Mouse (Mus musculus) adrenal gland, postnatal 10 days (tissue): ENCODE data around the gene Hdac9. TPM values are rescaled to one million over a fixed set of nuclear protein-coding genes. Genes with fewer than 3 reads are reported as not detected.
A peak's percentile ranks its signal among the peaks of the same experiment; 100 is the strongest.
"Not testable (repeated sequence)": the region's sequence is repeated elsewhere in the genome, so short reads cannot be mapped to it uniquely, and the experiment has no call there.

ENCODE experiments used
- DNase-seq: peaks from one replicate; pipeline ENCODE4 v3.0.0; 2021; ENCODE audit warnings: mixed read lengths
- total RNA-seq, 2 experiments: library from RNA; stranded (reverse); gene quantifications; 2 replicates each; pipeline ENCODE4 v1.2.3; 2021

The Hdac9 gene
- total RNA-seq, 2 experiments from 2014 or later: 3.5 to 4.1 TPM

DNA sequence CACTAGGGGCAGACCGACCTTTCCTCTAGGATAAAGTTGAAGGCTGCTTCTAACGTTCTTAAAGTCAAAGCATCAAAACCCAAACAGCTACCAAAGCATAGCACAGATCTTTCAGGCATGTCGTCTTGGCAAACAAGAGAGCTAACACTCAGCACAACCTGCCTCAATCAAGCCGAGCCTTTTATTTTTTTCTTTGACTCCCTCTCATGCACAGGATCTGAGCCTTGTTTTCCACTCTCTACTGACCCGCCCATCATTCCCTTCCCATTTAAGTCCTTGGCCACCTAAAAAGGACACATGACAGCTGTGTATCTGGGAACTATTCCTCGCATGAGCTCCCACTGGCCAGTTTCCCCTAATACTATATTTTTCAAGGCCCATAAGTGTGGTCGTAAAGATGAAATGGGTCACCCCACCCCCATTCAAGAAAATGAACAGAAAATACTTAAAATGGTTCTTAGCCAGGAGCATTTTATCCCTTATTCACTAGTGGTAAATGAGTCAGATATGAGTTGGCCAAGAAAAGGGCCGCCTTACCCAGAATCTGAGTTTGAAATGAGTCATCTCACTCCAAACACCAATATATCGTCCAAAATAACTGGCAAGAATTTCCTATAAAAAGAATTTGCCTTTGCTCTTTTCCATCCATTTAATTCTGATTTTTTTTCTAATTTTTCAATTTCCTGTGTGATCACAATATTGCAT lies 840.9 kb downstream of the Hdac9 start:
- peak; percentile 8 for DNase-seq

DNA sequence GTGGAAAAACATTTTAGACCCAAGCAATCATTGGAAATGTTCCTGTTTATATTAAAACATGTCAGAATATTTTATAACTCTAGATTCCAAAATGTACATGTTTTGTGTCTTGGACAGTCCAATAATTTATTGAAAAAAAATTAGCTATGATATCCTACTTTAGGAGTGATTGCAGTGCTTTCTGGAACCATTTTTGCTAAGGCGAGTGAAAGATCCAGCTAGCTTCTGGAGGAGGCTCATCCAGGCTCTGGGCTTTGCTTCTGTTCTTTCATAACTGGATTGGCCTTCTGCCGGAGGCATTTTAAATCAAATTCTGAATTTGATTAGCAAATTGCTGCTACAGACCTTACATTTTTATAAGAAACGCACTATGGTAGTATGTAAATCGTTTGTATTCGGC lies 864.4 kb downstream of the Hdac9 start:
- no peak for DNase-seq

DNA sequence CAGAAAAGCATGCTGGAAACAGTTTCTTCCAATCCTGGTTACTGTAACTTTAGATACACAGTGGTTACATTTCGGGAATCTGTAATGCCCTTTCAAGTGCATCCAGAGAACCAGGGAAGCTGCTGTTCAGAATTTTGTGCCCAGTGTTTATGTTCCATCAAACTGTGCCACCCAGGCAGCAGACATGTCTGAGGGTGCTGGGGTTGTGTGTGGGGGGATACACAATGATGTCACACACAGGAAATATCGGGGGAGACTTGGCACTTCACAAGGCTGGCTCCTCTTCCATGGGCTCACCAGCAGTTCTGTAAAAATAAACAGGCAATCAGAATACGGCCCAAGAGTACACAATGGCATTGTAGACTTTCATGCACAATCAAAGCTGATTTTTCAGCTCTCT lies 864.9 kb downstream of the Hdac9 start:
- DNase-seq: no peak

DNA sequence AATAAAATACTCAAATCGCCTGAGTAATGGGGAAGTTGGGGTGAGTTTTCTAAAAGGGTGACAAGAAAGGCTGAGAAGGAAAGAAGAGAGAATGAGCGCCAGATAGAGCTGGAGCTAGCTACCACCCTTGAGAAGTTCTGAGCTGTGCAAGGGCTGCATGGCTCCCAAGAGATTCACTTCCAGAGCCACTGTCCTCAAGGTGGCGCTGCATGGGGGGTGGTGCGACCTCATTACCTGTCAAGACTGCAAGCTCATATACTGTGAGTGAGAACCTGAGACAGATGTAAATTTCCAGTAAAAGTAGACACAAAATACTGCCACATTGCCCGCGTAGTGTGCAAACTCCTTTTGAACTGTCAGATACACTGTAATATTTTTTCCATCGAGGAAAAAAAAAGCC lies 865.8 kb downstream of the Hdac9 start:
- DNase-seq: peak; percentile 47

DNA sequence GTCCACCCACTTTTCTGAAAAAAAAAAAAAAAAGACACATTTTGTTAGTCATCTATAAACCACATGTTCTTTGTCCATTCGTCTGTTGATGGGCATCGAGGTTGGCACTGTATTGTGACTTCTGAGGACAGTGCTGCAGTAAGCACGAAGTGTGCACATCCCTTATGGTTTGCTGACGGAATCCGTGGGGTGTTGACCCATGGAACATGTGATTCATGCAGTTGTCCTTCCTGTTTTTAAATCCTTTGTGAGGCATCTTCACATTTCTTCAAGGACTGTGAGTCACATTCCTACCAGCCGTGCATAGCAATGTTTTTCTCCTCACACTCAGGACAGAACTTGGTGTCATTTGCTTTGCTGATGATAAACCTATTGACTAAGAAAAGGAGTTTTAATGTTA lies 875.9 kb downstream of the Hdac9 start:
- DNase-seq: peak; percentile 24

DNA sequence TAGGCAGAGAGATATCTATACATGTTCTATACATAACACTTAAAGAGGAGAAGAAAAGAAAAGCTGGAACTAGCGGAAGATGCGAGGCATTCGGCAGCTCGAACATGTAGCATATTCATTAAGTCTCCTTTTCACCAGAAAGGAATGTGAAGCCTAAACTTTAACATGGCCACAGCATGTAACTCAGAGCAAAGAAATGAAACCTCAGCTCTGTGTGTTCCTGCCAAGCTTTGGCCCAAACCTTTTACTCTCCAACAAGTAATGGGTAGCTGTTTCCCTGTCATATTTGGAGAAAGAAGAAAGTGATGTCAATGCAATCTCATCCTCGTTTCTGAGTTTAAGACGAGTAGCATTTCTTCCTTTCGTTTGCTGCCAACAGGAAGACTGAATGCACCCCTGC lies 876.8 kb downstream of the Hdac9 start:
- no peak for DNase-seq

DNA sequence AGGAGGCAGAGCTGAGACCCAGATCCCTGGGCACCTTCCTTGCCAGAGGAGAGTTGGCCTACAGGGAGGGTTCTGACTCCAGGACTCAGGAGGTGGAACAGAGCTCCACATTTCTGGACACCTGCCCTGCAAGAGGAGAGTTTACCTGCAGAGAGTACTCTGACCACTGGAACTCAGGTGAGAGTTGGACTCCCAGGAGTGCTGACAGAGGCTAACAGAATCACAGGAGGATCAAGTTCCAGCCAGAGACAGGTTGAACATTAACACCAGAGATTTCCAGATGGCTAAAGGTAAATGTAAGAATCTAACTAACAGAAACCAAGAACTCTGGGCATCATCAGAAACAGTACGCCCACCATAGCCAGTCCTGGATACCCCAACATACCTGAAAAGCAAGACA lies 907.1 kb downstream of the Hdac9 start:
- not testable (repeated sequence) for DNase-seq

Other genes with a start within 250 kb of the Hdac9 start
- gene Prps1l1, start 67.7 kb upstream of the Hdac9 start, total RNA-seq: not detected
- gene Snx13, start 130.1 kb upstream of the Hdac9 start, total RNA-seq: 10 to 100 TPM; 33.2 to 36.4 TPM